Mouse (Mus musculus) spleen, postnatal 14 days (tissue): ENCODE measurements around the gene Gm8229.
"Not testable (repeated sequence)": the region's sequence is repeated elsewhere in the genome, so short reads cannot be mapped to it uniquely, and the experiment has no call there.

Source experiments
- DNase-seq, 2 experiments: peaks; one replicate each; pipeline ENCODE4 v3.0.0; 2021 to 2022; ENCODE audit warnings: low spot score in 2 of 2

Gm8229 gene

DNA sequence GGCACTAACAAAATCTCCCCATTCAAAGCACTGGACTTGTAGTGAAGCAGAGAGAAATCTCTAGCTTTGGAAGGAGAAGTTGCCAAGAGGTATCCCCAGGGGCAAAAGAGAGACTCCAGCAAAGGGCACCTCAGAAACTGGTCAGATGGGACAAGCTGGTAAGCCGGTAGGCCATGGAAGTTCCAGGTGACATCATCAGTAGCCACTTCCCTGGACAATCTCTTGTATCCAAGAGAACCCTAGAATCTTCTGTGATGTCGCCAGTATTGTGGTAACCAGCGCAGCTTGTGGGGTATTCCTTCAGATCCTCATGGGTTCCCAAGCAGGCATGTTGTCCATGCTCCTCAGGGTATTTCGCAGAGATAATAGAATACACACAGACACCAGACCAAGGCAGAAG lies at the start of gene Gm8229:
Gm8229 (plus strand) TSS at position 301 of the 400 bp plus-strand sequence.
- not testable (repeated sequence) for DNase-seq

DNA sequence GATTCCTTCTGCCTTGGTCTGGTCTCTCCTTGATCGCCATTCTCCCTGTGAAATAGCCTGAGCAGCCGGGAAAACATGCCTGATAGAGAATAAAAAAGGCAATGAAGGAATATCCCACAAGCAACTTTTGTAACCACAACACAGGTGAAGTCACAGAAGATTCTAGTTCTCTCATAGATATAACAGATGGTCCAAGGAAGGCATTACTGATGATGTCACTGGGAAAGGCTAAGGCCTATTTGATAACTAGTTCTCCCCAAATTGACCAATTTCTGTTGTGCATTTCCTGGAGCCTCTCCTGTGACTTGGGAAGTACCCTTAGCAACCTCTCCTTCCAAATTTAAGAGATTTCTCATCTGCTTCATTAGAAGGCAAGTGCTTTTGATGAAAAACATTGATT lies 26.7 kb upstream of the Gm8229 start, which contains the start of gene Gm5930:
Gm5930 (minus strand) TSS at position 101 of the 400 bp plus-strand sequence.
- not testable (repeated sequence) for DNase-seq

DNA sequence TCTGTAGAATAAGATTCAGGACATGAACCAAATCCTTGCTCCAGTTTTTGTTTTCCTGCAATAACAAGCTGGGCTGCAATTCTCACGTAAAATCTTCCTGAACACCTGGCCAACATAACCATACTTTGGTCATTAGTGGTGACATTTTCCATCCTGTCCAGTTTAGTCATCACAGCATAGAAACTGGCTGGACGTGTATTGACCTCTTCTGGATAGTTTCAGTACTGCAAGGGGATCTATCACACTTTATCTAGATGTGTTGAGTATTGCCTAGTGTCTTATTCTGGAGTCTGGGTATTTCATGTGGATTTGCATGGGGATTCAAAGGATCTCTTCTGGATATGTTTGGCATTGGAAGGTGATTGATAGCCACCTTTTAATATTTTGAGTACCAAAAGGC lies 3.7 kb upstream of the Gm8229 start:
- DNase-seq = not testable (repeated sequence)

DNA sequence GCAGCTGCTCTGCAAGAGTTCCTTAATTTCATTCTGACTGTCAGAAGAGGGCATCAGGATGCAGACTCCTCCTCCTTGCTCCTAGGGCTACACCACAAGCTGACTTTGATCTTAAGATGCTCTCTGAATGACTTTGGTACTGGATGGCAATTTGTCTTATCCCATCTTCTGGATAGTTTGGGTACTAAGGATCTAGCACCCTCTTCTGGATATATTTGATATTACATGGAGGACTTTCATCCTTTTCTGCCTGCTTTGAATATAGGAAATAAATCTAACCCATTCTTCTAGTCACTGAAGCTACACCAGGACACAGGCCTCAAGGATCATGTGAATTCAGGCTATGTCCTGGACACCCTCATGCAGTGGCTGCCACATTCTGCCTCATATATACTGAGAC lies 2.9 kb upstream of the Gm8229 start:
- not testable (repeated sequence) for DNase-seq

DNA sequence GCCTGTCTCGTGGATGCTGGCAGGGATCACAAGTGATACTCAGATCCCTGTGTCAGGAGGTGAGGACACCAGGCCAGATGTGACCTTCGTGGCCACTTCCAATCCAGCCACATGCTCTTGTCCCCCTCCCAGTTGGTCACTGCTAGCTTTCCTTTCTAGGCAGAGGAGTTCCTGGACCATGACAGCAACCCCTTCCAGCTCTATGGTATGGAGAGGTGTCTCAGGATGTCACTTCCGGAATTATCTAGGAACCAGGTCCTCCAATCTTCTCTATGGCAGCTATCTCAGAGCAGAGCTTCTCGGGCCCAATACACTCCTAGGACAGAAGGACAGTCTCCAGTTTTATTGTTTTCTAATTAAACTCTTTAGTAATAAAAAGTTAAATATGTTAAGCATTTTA lies 19.1 kb downstream of the Gm8229 start:
- DNase-seq = not testable (repeated sequence)

DNA sequence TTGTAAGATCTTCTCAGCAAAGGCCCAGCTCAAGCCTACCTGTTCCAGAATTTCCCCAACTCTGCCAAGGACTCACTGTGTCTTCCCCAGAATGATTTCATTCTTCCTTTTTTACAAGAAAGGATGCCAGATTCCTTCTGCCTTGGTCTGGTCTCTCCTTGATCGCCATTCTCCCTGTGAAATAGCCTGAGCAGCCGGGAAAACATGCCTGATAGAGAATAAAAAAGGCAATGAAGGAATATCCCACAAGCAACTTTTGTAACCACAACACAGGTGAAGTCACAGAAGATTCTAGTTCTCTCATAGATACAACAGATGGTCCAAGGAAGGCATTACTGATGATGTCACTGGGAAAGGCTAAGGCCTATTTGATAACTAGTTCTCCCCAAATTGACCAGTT lies 45.4 kb downstream of the Gm8229 start, which contains the start of gene Gm3371:
Gm3371 (minus strand) TSS at position 101 of the 400 bp plus-strand sequence.
- DNase-seq = not testable (repeated sequence)
